Mouse (Mus musculus) brain, adult 2 months (tissue): ENCODE results near the gene Abi3bp.

ENCODE experiments used
- DNase-seq: peaks from one replicate; pipeline ENCODE4 v3.0.0; 2011; ENCODE audit warnings: low read depth, low spot score

Abi3bp gene

DNA sequence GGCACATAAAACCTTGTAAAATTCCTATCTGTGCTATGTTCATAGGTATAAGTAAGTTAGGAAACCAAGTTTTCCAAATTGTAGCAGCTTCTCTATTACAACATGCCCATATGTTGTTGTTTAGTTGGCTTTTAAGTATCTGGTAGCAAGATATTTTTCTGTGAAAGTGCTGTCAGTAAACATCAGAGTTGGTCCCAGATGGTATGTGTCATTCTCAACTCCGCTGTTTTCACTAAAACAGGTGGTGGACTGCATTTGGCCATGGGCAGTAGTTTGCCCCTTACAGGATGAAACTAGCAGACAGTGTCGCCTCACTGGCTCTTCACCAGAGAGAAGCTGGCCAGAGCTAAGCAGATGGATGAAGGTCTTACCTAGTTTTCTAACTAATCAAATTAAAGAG, 26.3 kb downstream of the Abi3bp start:
- peak; percentile 24 for DNase-seq

DNA sequence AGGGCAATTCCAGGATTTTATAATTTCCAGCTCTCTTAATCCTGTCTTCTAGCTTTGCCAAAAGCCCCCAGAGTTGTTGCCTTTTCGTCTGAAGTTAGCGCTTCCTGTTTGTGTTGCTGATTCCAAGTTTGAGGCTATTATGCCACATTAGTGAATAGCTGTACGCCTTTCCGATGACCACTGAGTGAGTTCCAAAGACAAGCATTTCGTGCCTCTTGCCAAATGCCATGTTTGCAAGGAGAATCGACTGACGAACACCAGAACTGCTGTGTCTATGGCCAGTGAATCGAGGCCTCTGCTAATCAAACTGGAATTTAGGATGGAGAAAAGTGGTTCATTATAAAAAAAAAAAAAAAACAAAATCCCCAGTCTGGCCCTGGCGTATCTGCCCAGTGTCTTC, 40.3 kb downstream of the Abi3bp start:
- DNase-seq, result no peak

DNA sequence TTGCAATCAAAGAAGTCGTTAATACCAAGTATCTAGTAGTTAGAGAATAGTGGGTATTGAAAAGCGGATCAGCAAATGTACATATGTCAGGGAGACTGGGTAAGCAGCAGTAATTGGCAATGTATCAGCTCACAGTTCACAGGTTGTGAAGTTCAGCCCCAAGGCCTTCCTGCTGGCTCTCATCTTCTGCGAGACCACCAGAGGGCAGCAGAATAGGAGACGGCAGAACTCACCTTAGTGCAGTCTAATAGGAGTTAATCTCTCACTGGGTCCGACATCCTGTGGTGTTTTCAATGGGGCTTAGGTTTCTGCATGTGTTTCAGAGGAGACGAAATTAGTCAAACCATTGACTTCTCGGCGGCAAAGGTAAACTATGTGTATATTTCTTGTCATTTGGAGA, 46.7 kb downstream of the Abi3bp start:
- peak; percentile 10 for DNase-seq

DNA sequence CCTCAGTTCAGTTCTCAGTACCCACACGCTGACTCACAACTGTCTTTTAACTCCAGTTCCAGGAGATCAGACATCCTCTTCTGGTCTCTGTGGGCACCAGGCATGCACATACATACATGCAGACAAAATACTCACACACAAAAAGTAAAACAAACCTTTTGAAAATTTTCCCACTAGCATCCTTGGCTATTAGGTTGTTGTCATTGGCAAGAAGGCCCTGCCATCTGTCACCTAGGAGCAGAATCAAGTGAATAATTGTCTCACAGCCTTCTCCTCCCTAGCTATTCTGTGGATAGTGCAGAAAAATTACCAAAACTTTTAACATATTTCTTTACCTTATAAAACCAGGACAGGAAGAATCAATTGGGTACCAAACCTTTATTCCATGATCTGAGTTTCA, 48.8 kb downstream of the Abi3bp start:
- peak; percentile 66 for DNase-seq

DNA sequence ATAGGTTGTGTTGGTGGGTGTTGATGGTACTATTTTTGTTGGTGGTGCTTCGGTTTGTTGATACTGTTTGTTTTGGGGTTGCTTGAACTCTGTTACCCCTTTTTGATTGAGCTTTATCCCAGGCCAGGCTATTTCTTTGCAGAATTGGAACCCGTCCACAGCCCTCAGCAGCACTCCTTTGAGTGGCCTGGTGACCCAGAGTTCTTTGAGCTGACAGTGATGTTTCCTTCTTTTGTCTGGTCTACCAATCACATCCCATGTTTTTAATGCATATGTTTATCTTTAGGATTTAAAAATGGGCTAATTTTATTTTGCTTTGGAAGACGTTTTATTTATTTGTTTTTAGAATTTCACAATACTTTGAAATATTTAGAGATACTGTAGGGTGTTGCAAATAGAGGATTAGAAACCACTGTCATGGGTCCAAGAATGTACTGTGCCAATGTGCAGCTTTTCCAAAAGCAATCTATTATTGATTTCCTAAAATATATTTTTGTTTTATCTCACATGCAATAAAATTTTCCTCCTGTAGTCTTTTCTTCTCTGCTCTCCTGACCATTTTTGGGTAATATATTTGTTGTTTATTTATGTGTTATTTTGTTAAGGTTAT, 50.5 kb downstream of the Abi3bp start:
- no peak for DNase-seq

DNA sequence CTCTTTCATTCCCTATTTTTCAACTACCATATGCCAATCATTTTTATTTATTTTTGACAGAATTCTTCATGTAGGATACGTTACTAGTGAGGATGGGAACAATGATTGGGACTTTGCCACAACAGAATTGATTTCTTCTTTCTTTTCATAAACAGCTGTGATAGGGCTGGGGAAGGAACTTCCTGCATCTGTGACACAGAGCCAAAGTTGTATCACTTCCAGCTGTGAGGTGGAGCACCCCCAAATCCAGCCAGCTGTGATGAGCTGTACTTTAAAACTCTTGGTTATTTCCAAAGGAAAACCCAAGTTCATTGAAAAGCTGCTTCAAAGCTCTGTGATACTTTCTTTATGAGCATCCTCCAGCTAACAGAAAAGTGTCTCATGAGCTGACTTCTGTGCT, 101.9 kb downstream of the Abi3bp start:
- DNase-seq, result no peak

DNA sequence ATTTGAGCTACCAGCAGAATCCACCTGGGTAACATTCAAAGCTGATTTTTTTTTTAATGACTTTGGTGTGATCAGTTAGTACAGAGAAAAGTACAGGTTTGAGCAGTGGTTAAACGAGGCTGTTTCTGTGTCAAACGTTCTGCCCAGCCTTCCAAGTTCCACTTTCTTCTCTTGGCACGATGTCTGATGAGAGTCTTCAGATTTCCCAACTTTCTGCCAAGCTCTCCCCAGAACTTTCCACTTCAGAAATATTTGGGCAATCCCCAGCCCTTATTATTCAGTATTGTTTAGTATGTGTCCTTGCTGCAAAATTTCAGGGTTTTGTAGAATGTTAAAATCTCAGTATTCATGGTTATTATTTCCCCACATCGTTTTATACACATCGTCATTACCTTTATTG, 115.9 kb downstream of the Abi3bp start:
- DNase-seq, result no peak

DNA sequence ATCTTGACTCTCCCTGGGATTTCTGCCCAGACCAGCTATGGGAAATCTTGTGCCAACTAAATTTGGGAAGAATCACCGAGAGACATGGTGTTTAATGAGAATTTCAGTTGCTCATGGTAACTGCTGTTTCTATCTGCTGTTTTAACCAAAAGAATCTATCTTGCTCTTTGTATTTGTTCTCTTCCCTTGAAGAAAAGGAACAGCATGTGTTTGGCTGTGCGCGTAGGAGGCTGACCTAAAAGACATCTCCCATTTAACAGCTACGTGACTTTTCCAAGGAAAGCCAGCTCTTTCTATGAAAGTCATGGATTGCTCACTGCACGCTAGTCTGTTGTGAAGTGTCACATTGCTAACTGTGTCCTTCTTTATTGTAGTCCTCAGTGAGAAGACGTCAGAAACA, 117.2 kb downstream of the Abi3bp start:
- peak; percentile 72 for DNase-seq

DNA sequence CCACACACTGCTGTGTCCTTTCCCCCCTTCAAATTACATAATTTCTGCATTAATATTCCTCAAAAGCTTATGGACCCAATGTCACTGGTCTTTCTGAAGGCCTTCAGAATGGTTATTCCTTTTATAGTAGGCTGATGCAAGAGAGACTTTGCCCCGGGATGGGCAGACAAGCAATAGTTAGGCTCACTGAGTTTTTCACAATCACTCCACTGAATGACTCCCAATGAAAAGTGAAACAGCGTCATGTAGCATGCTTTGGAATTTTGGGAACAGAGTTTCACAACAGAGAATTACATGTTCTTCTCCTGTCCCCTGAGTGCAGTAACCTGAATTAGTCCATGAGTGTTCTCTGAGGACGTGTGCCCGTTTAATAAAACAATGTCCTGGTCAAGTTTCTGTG, 120.7 kb downstream of the Abi3bp start:
- DNase-seq, result no peak

DNA sequence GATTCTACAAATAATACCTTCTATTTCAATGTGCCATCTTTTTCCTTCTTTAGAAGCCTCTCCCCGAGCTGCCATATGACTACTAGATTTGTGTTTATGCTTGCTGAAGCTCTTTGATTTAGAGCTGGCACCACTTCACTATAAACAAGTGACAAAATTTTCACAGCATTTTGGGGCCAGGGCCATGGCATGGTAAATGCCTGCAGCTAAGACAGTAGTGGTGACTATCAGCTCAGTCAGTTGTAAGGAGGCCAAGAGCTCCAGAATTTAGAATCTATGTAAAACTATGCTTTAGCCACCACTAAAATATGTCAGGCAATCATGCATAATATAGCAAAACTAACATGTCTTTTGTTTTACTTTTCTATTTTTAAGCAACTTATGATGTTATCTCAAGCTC, 124.7 kb downstream of the Abi3bp start:
- peak; percentile 12 for DNase-seq

DNA sequence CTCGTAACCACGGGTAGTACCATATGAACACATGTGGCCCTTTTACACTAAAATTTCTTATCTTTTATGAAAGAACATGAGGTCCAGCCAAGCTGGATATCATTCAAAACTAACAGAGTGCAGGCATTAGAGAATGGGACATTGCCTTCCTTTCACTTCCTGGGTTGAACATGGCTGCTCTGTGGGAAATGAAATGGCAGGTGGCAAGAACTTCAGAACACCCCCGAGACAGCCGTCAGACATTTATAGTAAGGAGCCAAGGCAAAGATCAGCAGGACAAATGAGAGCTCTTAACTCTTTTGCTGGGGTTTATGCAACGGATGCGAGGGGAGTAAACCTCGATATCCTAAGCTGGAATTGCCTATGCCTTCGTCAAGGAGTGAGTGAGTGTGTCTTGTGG, 132.9 kb downstream of the Abi3bp start:
- no peak for DNase-seq

DNA sequence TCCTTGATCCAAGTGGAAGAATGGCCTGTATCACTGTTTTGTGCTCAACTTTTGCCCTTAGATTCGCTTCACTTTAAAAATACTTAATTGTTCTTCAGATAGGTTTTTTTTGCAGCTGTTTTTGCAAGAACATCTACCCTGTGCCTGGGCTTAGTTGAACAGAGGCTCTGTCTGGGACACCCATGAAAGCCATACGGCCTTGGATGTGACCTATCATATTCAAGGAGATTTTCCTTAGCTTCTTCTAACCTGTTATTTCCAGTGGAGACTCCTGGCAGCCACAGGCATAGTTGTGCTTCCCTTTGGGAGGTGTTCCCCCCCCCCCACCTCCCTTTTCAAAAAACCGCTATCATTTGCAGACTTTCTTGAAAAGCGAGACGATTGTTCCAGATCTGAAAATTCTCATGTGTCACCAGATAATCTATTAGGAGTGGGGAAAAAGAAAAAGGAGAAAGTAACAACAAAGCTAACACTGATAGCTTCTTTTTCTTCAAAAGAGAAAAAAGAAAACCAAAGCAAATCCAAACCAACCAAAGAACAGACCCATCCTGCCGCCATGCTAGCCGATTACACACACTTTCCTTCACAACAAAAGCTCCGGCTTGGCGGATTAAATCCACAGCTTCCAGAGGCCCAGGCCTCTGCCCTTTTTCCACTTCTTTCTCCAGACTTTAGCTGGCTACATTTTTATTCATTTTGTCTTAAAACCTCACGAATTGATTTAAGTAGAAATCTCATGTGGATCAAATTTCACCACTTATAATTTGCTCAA, 133.6 kb downstream of the Abi3bp start:
- DNase-seq, result no peak

DNA sequence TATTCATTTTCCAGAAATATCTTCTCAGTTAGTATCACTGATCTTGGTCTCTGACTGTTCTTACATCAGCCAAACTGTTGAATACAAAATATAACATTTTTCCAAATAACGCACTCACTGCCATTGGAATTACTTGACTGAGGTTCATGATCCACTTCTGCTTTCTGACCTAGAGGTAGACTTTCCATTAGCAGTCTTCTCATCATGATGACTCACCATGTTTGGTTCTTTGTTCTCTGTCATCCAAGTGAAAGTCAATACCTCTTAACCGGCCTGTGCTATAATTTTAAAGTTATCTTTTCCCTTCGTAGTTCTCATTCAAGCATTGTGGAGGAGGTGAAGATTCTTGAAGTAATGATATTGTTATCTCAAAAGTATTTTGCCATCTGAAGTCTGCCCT, 160.9 kb downstream of the Abi3bp start:
- no peak for DNase-seq

DNA sequence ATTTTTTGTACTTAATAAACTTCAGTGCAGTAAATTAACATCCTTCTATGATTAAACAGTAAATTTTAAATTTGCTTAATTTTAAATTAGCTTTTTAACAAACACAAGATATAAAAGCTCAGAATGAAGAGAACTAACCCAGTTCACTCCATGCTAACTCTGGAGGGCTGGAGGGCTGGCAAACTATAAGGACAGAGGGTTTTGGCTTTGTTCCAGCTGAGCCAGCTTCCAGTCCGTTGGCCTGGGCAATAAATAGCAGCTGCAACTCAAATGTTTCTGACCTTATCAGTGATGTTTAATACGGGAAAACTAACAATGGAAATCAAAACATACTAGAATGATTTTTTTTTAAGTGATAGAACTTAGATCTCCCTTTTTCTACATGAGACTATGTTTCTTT, 167.6 kb downstream of the Abi3bp start:
- no peak for DNase-seq

DNA sequence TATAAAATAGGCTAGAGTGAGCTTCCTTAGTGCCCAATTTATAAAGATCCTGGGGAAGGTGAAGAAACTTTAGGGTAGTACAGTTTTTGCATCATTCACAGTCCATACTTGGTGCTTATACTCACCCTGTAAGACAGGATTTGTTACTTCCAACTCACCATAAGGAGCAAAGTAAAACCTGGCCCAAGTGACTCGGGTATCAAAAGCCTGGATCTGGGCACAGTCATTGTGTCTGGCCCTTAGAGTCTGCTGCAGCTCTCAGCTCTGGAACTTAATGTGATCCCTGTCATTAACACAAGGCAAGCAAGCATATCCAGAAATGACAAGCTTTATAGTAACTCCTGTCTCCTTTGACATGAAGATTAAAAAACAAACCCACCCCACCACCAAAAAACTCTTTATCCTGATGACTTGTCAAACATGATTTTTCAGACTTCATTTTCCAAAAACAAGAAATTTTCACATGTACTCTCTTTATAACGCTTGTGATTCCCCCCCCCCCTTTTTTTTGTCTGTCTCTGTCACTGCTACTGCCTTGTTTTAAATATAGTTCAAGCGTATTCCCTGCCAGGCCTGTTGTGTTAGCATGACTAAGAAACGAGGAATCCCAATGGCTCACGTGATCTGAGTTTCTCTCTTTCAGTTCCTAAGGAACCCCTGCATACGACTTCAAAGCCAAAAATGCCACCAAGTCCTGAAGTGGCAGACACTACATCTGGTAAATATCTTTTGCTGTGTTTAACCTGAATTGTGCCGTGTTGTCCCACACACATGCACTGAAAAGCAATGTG, 168.9 kb downstream of the Abi3bp start:
- DNase-seq, result peak; percentile 7

DNA sequence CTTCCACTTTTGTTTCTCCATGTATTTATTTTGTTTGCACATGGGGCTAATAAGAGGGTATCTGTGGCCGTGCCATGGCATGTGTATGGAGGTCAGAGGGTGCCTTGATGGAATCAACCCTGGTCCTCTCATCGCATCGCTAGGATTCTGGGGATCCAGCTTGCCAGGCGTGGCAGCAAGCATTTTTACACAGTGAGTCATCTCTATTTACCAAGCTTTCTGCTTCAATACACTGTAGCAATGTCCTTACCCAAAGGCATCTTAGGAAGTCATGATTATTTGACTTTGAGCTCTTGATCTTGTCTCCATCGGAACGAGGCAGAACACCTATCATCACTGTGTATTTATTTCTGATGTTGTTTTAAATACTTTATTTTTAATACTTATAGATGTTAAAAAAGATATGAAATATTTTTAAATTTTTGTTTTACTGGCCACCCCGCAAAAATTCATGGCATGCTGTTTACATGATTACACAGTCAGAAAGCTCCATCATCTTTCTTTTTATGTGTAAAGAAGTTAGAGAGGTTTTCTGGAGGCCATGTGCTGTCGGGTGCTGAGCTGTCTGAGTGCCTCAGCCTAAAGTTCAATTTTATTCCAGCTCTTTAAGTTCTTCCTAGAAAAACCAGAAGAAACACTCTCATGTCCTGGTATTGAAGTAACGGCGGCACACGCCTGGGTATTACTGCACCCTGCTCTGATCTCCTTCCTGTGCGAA, 177.7 kb downstream of the Abi3bp start:
- peak; percentile 15 for DNase-seq

DNA sequence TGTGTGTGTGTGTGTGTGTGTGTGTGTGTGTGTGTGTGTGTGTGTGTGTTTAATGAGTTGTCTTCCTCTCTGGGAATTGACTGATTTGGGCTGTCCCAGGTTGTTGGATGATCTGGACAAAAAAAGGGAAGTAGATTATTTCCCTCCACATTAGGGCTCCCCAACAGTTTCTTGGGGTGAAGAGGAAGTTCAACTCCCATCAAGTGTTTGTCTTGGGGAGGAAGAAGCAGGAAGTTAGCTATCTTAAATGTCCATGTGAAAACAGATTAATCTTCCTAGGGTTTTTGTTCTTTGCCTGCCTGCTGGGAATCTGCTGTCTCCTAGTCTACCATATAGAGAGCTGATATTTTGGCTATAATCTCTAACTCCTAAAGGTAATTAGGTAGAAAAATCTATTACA, 181.2 kb downstream of the Abi3bp start:
- no peak for DNase-seq

DNA sequence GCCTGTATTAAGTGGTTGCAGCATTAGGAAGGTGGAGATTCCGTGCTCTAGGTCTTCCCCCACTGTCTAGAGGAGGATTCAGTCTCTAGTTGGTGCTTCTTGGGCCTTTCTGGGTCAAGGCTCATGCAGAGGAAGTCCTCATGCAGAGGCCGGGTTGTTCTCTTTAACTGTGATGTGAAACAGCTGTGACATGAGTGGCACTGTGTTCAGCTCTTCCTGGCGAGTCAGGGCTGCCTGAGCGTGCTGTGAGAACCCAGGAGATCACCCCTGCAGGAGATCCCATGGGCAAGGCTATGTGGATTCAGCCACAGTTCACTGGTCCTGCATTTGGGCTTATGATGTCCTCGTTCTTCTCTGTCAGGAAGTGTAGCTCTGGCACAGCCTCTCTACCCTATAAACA, 191.8 kb downstream of the Abi3bp start:
- DNase-seq, result no peak

DNA sequence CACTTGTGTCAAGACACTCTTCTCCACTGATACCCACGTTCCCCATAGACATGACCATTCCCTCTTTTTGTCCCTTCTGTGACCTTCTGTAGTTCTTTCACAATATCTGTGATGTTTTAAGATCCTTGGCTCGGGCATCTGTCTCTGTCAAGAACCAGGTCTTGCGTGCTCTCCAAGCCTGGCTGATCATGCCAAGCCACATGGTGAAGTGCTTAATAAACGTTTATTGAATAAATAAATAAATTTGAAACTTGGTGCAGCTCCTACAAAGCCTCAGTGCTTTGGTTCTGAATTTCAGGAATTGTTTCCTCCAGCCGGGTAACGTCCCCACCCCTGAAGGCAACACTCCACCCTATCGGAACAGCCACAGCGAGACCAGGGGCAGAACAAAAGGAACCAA, 193.3 kb downstream of the Abi3bp start:
- no peak for DNase-seq

DNA sequence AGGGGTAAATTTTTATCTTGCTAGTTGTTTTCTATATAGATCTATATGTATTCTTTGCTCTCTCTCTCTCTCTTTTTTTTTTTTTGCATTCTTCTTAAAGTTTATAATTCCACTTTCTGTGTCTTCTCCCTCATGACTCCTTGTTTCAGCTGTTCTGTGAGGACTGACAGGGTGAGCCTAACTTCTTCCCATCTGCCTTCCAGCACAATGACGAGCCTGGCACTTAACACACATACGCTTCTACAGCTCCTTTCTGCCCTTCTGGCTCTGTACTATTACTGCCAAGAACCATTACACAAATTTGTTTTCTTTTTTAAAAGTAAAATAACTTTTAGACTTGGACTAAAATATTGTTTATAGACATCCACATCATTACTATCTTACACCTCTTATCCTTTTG, 195.7 kb downstream of the Abi3bp start:
- no peak for DNase-seq

DNA sequence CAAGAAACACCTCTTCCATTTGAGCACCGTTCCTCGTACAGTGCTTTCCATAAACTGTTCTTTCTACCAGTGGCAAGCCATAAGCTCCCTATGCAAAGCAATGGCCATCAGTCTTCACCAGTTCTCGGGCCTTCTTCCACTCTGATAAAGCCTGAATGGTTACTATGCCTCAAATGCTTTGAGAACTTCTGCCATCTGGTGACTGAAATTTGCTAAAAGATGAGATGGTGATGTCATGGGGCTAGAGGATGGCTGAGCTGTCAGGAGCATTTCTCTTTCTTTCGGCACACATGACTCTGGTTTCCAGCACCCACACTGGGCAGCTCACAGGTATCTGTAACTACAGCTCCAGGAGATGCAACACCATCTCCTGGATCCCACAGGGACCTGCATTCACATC, 199.5 kb downstream of the Abi3bp start:
- peak; percentile 82 for DNase-seq

DNA sequence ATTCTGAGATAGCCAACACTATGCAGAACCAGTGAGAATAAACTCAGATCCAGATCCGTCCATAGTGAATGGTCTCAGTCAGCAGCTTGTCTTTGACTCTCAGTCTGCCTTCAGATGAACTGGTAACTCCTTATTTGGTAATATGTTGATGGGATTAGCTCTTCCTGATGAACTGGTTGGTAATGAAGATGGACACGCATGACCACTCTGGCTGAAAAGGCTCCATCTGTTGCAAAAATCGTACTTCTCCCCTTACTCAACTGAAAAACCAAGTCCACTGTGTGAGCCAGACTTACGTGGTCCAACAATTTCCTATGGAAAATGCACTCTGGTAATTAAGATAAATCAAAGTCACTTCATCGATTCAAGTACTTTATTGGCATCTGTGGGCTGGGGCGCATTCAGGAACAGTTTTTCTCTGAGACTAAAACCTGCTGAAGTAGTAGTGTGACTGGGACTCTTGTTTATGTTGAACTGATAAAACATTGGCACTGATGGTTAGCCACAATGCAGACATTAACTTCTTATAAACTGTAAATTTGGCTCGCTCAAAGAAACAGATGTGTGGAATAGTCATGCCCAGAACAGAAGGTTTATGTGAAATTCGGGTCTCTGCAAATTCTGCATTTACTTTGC, 203.4 kb downstream of the Abi3bp start:
- no peak for DNase-seq
